Mouse (Mus musculus) regulatory T cell (primary cell): Measurements from ENCODE around the gene Atp1b3.
"Not testable (repeated sequence)": the region's sequence is repeated elsewhere in the genome, so short reads cannot be mapped to it uniquely, and the experiment has no call there.

Experiments
- in situ Hi-C: fragments of 300-600 bp; cut with MboI, MseI; formaldehyde crosslinking; loops from one replicate; pipeline ENCODE4 v1.15.1; 2025; ENCODE audit warnings: high pct_unique_total_duplicates

Gene Atp1b3

GRCm38 (mm10) chr9:96365271-96365872 lies 1.1 kb upstream of the Atp1b3 start:
- in situ Hi-C loops: no loop called here

GRCm38 (mm10) chr9:96363581-96364140 lies 581 bp downstream of the Atp1b3 start:
- in situ Hi-C loops: no loop called here

- in situ Hi-C loops: no loop called here
These were observed 4.2 kb downstream of the Atp1b3 start for GRCm38 (mm10) chr9:96360056-96360455.

GRCm38 (mm10) chr9:96353799-96354198 lies 10.4 kb downstream of the Atp1b3 start:
- in situ Hi-C loops: no loop called here

- in situ Hi-C loops: no loop called here
These were observed 11.0 kb downstream of the Atp1b3 start for GRCm38 (mm10) chr9:96353121-96353769.

- in situ Hi-C loops: not testable (repeated sequence)
These were observed 12.5 kb downstream of the Atp1b3 start for GRCm38 (mm10) chr9:96351771-96352170.

- in situ Hi-C loops: no loop called here
These were observed 13.8 kb downstream of the Atp1b3 start for GRCm38 (mm10) chr9:96350476-96350875.

GRCm38 (mm10) chr9:96350010-96350409 lies 14.2 kb downstream of the Atp1b3 start:
- in situ Hi-C loops: no loop called here

- in situ Hi-C loops: no loop called here
These were observed 15.4 kb downstream of the Atp1b3 start for GRCm38 (mm10) chr9:96348885-96349284.

GRCm38 (mm10) chr9:96345750-96346149 lies 18.5 kb downstream of the Atp1b3 start:
- in situ Hi-C loops: no loop called here

- in situ Hi-C loops: no loop called here
These were observed 33.1 kb downstream of the Atp1b3 start for GRCm38 (mm10) chr9:96331146-96331545.

- in situ Hi-C loops: loop anchor here (10.0 kb wide), 1 partner anchor 527 kb away; no protein-coding TSS in a partner anchor
These were observed 36.0 kb downstream of the Atp1b3 start for GRCm38 (mm10) chr9:96328226-96328625.

GRCm38 (mm10) chr9:96326496-96326923 lies 37.7 kb downstream of the Atp1b3 start:
- in situ Hi-C loops: loop anchor here (10.0 kb wide), 1 partner anchor 528 kb away; no protein-coding TSS in a partner anchor

GRCm38 (mm10) chr9:96324502-96324901 lies 39.7 kb downstream of the Atp1b3 start:
- in situ Hi-C loops: loop anchor here (10.0 kb wide), 1 partner anchor 530 kb away; no protein-coding TSS in a partner anchor

GRCm38 (mm10) chr9:96322411-96323152 lies 41.7 kb downstream of the Atp1b3 start:
- in situ Hi-C loops: loop anchor here (10.0 kb wide), 1 partner anchor 532 kb away; no protein-coding TSS in a partner anchor

- in situ Hi-C loops: loop anchor here (10.0 kb wide), 1 partner anchor 534 kb away; no protein-coding TSS in a partner anchor
These were observed 43.7 kb downstream of the Atp1b3 start for GRCm38 (mm10) chr9:96320551-96320980.

GRCm38 (mm10) chr9:96319333-96319732 lies 44.9 kb downstream of the Atp1b3 start:
- in situ Hi-C loops: no loop called here

GRCm38 (mm10) chr9:96312074-96312473 lies 52.2 kb downstream of the Atp1b3 start:
- in situ Hi-C loops: no loop called here

GRCm38 (mm10) chr9:96308816-96309215 lies 55.4 kb downstream of the Atp1b3 start:
- in situ Hi-C loops: no loop called here

GRCm38 (mm10) chr9:96299324-96300008 lies 64.8 kb downstream of the Atp1b3 start:
- in situ Hi-C loops: no loop called here

- in situ Hi-C loops: no loop called here
These were observed 72.1 kb downstream of the Atp1b3 start for GRCm38 (mm10) chr9:96292144-96292543.
